Mouse (Mus musculus) heart, embryonic 12.5 days (tissue): Measurements from ENCODE around the gene Ghitm. TPM values are rescaled to one million over a fixed set of nuclear protein-coding genes. Genes with fewer than 3 reads are reported as not detected.

Experiments used
- ATAC-seq: fragments of 200-750 bp; cut with Nextera tagmentation; 2 replicates; pipeline ENCODE4 v1.8.0; 2017; ENCODE audit warnings: moderate TSS enrichment, moderate library complexity; ENCODE audit not compliant: insufficient number of reproducible peaks, low FRiP score
- H3K27ac ChIP-seq: fragments of 300-500 bp; sonication (generic); 2 replicates; pipeline ENCODE4 v1.5.1; 2016; ENCODE audit warnings: mild to moderate bottlenecking, moderate library complexity; ENCODE audit not compliant: poor library complexity, severe bottlenecking
- H3K27me3 ChIP-seq: fragments of 300-500 bp; sonication (generic); replicated peaks from 2 replicates; pipeline ENCODE4 v1.6.1; 2016; ENCODE audit warnings: mild to moderate bottlenecking, moderate library complexity
- H3K36me3 ChIP-seq: fragments of 300-500 bp; sonication (generic); 2 replicates; pipeline ENCODE4 v1.6.1; 2016; ENCODE audit warnings: mild to moderate bottlenecking, moderate library complexity
- H3K4me1 ChIP-seq: fragments of 300-500 bp; sonication (generic); replicated peaks from 2 replicates; pipeline ENCODE4 v1.6.1; 2016; ENCODE audit warnings: mild to moderate bottlenecking
- H3K4me2 ChIP-seq: fragments of 300-500 bp; sonication (generic); 2 replicates; pipeline ENCODE4 v1.6.1; 2016; ENCODE audit warnings: mild to moderate bottlenecking, moderate library complexity
- H3K4me3 ChIP-seq: fragments of 300-500 bp; sonication (generic); 2 replicates; pipeline ENCODE4 v1.5.1; 2016; ENCODE audit warnings: mild to moderate bottlenecking
- H3K9ac ChIP-seq: fragments of 300-500 bp; sonication (generic); 2 replicates; pipeline ENCODE4 v1.6.1; 2016; ENCODE audit warnings: mild to moderate bottlenecking, moderate library complexity
- H3K9me3 ChIP-seq: fragments of 300-500 bp; sonication (generic); replicated peaks from 2 replicates; pipeline ENCODE4 v1.6.1; 2016; ENCODE audit warnings: mild to moderate bottlenecking, moderate library complexity
- WGBS: fragments of 180-500 bp; shearing (Covaris S2); methylation state at CpG from one replicate; pipeline ENCODE4 v1.1.7; 2016; 5-methylcytosine and 5-hydroxymethylcytosine counted together
- polyA plus RNA-seq: library from polyadenylated mRNA; unstranded; fragments of >200 nt; fragmentation: Nextera tagmentation; extraction: Ambion mirVana; gene quantifications from 2 replicates; pipeline ENCODE4 v1.2.1, GENCODE M21; 2016

The Ghitm gene
- polyA plus RNA-seq, 1 experiment from 2014 or later, result 366 TPM

DNA sequence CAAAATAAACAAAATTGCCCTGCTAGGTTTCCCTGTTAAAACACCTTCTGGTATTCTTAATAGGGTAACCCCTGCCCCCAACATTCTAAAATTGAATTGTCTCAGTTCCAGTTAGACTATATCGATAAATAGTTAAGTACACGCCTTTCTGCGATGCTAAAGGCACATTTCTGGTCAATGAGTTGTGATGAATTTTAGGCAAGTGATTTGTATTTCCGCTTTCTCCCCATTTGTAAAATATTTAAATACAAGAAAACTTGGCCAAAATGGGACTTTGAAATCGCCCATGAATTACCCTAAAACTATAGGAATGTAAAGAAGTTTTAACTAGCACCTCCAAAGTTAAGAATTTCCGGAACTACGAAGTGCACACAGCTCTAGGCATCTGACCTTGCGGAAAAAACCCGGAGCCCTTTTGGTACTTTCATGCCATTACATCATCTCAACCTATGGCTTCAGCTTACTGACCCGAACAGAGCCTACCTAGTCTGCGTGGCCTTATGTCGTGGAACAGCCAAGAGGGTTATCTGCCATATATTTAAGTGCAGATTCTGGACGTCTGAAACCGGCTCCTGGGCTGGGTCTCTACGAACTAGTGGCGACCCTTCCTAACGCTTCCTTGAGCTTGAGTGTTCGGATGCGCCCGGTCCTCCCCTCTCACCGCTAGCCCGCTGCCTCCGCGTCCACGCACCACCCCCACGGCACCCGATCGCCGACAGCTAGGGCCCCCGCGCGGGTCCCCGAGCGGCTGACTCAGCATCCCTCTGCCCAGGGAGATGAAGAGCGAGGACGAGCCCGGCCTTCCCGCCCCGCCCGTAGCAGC, 557 bp downstream of the Ghitm start:
- peak; percentile 87 for ATAC-seq
- H3K27me3 ChIP-seq, result no peaks in the 10 kb centered on the region
- peak overlapping the region; percentile 95 for H3K27ac ChIP-seq
- H3K4me2 ChIP-seq, result peak overlapping the region; percentile 73
- WGBS, result 2% methylated on average over 40 of the region's 40 CpGs
- H3K9me3 ChIP-seq, result no peaks in the 10 kb centered on the region
- peak overlapping the region; percentile 100 for H3K4me3 ChIP-seq
- H3K4me1 ChIP-seq, result peaks cover 4% of the 10 kb centered on the region
- peak overlapping the region; percentile 97 for H3K9ac ChIP-seq
- H3K36me3 ChIP-seq, result peaks cover 31% of the 10 kb centered on the region

DNA sequence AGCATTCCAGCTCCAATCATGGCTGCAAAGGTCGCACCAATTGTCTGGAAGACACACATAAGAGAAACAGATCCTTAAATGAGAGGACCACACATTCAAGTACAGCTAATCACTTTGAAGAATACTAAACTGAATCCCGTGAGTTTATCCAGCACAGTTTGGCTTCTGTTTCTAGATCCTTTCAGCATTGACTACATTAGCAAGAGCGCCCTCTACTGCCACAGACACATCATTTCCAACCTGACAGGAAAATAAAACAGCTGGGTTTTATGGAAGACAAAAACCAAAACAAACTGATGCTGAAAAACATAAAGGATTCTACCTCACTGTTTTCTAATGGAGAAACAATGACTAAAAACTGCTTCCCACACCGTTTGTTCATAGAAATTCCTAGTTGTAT, 7.4 kb downstream of the Ghitm start:
- Histone ChIP-seq H3K27ac (no peak overlapping the region), H3K36me3 (peaks cover 76% of the 10 kb centered on the region), H3K9ac (no peak overlapping the region), H3K9me3 (no peaks in the 10 kb centered on the region), H3K4me3 (no peak overlapping the region), H3K27me3 (no peaks in the 10 kb centered on the region), H3K4me2 (no peak overlapping the region), H3K4me1 (no peaks in the 10 kb centered on the region)
- no peak for ATAC-seq
- WGBS, result 47% methylated on average over 4 of the region's 4 CpGs

DNA sequence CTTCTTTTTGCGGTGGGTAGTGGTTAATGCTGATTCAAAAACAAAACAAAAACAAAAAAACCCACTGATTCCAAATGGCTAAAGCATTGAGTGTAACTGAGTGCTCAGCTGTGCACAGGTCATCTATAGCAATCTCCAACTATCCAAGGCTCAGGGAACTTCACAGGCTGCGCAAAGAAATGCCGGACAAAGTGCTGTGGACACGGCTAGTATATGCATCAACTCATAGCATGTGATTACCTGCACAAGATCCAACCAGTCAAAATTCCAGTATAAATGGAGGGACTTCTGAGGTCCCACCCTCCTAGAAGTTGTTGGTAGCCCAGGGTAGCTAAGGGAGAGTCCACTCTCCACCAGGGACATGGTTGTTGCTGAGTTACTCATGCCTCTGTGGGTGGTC, 15.8 kb downstream of the Ghitm start:
- Histone ChIP-seq H3K36me3 (peaks cover 36% of the 10 kb centered on the region), H3K4me1 (0 out of 2 replicates have a peak, but pooled peaks cover 3% of the 10 kb centered on the region), H3K9ac (no peak overlapping the region), H3K9me3 (no peaks in the 10 kb centered on the region), H3K4me3 (no peak overlapping the region), H3K4me2 (no peak overlapping the region), H3K27ac (no peak overlapping the region), H3K27me3 (peaks cover 3% of the 10 kb centered on the region; the same call in 1 of the 2 replicates)
- WGBS, result 94% methylated on average over 4 of the region's 4 CpGs
- no peak for ATAC-seq

DNA sequence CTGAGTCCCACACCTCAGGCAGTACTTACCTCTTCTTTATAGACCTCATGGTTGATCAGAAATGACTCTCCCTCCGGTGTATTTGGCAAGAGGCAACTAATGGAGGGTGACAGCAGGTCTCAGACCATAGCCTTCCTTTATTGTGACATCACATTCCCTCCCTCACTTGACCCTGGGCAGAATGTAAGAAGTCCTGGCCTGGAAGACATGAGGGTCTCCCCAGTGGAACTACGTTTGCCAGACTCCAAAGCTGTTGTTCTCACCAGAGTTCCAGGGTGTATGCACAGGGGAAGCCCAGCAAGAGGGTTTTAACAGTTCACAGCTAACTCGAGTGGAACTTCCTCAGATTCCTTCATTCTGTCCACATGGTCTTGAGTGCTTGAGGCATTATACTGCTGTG, 21.1 kb downstream of the Ghitm start, which contains the start of gene 2610528A11Rik:
2610528A11Rik (minus strand) TSS at position 101 of the 400 bp plus-strand sequence.
- Histone ChIP-seq H3K9ac (no peak within 1 kb of the TSS), H3K27me3 (peaks cover 8% of the 10 kb centered on the region; the same call in 1 of the 2 replicates), H3K4me1 (peaks cover 15% of the 10 kb centered on the region), H3K36me3 (peaks cover 5% of the 10 kb centered on the region; the same call in 1 of the 2 replicates), H3K9me3 (no peaks in the 10 kb centered on the region), H3K27ac (no peak within 1 kb of the TSS), H3K4me2 (no peak within 1 kb of the TSS), H3K4me3 (no peak within 1 kb of the TSS)
- no peak for ATAC-seq
- 66% methylated on average over 3 of the region's 3 CpGs for WGBS

DNA sequence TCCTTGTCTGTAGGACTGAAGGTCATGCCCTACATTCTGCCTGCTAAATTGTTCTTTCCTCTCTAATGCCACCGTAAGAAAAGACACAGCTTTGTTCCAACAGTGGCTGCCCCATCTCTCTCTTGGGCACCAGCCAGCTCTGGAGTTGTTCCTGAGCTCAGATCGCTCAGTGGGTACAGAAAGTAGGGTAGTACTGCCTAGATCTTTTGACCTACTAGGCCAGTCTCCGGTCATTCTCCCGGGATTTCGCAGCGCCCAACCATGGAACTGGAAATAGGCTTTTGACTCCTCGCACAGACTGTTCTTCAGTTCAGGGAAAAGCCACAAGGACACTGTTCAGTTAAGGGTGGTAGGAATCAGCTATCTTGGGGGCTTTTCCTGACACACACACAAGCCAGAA, 22.1 kb downstream of the Ghitm start:
- no peaks in the 10 kb centered on the region for H3K9me3 ChIP-seq
- 80% methylated on average over 7 of the region's 7 CpGs for WGBS
- no peak overlapping the region for H3K4me2 ChIP-seq
- H3K27ac ChIP-seq, result no peak overlapping the region
- peaks cover 8% of the 10 kb centered on the region; the same call in 1 of the 2 replicates for H3K27me3 ChIP-seq
- H3K4me1 ChIP-seq, result peaks cover 15% of the 10 kb centered on the region
- no peak for ATAC-seq
- H3K36me3 ChIP-seq, result no peaks in the 10 kb centered on the region
- H3K4me3 ChIP-seq, result no peak overlapping the region
- no peak overlapping the region for H3K9ac ChIP-seq

DNA sequence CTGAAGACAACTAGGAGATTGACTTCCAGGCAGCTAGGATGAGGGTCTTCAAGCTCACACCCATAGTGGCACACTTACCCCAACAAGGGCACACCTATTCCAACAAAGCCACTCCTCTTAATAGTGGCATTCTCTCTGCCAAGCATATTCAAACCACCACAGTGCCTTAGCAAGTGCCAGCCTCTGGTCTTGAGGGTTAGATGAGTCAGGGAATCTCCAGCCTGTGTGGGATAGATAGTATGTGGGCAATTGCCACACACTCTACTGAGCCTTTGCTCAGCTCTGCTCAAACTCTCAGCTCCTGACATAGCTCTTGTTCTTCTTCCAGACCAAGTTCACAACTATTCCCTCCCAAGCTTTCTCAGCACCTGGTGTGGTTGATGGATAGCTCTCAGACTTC, 23.7 kb downstream of the Ghitm start:
- Histone ChIP-seq H3K4me2 (no peak overlapping the region), H3K9ac (no peak overlapping the region), H3K9me3 (no peaks in the 10 kb centered on the region), H3K36me3 (no peaks in the 10 kb centered on the region), H3K4me1 (peaks cover 15% of the 10 kb centered on the region), H3K4me3 (no peak overlapping the region), H3K27ac (no peak overlapping the region), H3K27me3 (peaks cover 8% of the 10 kb centered on the region; the same call in 1 of the 2 replicates)
- ATAC-seq, result no peak

DNA sequence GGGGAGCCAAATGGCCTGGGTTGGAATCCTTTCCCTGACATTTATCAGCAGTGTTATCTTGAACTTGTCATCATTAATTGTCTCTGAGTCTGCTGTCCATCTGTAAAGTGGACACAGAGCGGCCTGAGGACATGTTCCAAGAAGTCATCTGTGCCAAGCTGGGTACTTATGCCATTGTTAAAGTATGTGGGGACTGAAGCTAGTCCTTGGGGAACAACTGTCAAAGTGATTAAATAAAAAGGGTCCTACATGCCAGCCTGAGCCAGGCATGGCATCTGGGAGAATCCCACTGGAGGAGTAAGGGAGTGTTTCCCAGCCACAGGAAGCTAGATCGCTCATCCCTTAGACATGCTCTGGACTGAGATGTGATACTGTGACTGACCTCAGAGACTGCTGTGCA, 24.6 kb downstream of the Ghitm start:
- Histone ChIP-seq H3K27me3 (peaks cover 8% of the 10 kb centered on the region; the same call in 1 of the 2 replicates), H3K4me1 (peaks cover 24% of the 10 kb centered on the region), H3K27ac (no peak overlapping the region), H3K4me2 (no peak overlapping the region), H3K4me3 (no peak overlapping the region), H3K9me3 (no peaks in the 10 kb centered on the region), H3K36me3 (no peaks in the 10 kb centered on the region), H3K9ac (no peak overlapping the region)
- WGBS, result 36% methylated on average over 2 of the region's 2 CpGs
- no peak for ATAC-seq

DNA sequence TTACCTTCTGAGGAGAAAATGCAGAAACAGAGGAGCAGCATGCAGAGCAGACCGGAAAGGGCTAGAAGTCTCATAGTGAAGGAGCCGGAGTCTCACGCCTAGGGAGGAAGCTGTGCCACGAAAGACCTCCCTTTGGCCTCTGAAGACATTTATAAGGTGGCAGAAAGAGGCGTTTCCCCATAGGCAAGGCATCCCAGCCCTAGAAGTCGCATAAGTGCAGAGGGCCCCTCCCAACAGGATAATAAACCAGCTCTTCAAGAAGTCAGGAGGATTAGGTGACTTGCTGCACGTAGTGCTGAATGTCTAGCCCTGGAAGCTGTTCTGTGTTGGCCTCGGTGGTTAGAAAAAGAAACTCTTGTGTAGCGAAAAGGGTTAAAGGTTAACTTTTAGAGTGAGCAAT, 25.1 kb downstream of the Ghitm start:
- no peak overlapping the region for H3K9ac ChIP-seq
- peaks cover 8% of the 10 kb centered on the region; the same call in 1 of the 2 replicates for H3K27me3 ChIP-seq
- no peaks in the 10 kb centered on the region for H3K36me3 ChIP-seq
- ATAC-seq, result no peak
- WGBS, result 45% methylated on average over 9 of the region's 9 CpGs
- H3K9me3 ChIP-seq, result no peaks in the 10 kb centered on the region
- no peak overlapping the region for H3K4me2 ChIP-seq
- no peak overlapping the region for H3K4me3 ChIP-seq
- peaks cover 29% of the 10 kb centered on the region for H3K4me1 ChIP-seq
- no peak overlapping the region for H3K27ac ChIP-seq

DNA sequence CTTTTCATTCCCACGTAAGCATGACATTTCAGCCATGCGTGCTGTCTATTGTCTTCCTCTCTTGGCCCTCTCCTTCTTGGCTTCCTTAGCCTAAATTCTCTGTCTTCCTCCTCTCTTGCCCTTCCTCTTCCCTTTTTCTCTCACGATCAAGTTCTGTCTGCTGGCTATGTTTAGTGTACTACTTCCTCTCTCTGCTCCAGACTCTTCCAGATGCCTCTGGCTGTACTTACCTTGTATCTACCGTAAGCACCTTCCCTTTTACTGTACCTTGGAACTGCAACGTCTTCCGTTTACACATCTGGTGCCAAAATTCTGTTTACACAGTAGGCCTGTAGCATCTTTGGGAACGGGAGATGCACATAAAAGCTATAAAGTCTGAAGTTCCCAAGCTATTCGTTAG, 25.6 kb downstream of the Ghitm start:
- Histone ChIP-seq H3K4me3 (no peak overlapping the region), H3K4me2 (no peak overlapping the region), H3K36me3 (no peaks in the 10 kb centered on the region), H3K9ac (no peak overlapping the region), H3K9me3 (no peaks in the 10 kb centered on the region), H3K4me1 (peaks cover 34% of the 10 kb centered on the region), H3K27ac (no peak overlapping the region), H3K27me3 (peaks cover 7% of the 10 kb centered on the region; the same call in 1 of the 2 replicates)
- WGBS, result 70% methylated on average over 8 of the region's 8 CpGs
- no peak for ATAC-seq

DNA sequence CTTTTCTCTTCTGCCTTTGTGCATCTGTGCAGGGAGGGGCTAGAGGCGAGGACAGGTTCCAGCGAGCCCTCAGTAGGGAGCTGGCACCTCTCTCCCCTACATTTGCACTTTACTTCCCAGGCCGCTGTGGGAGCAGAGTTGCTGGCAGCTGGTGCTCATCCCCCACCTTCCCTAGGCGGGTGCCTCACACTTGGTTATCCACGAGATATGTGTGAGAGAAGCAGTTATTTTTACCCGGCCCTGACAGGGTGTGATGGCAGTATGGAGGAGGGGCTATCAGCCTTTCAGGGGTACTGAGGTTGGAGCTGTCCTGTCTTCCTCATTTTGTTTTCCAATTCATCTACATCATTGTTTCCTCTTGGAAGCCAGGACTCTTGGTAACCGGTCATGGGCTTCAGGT, 29.2 kb downstream of the Ghitm start:
- ATAC-seq, result peak; percentile 72
- H3K27ac ChIP-seq, result peak overlapping the region; percentile 58
- peaks cover 8% of the 10 kb centered on the region; the same call in 1 of the 2 replicates for H3K27me3 ChIP-seq
- H3K4me3 ChIP-seq, result no peak overlapping the region
- H3K4me1 ChIP-seq, result peaks cover 43% of the 10 kb centered on the region
- no peaks in the 10 kb centered on the region for H3K9me3 ChIP-seq
- WGBS, result 7% methylated on average over 7 of the region's 7 CpGs
- H3K36me3 ChIP-seq, result no peaks in the 10 kb centered on the region
- peak overlapping the region; percentile 26 for H3K4me2 ChIP-seq
- no peak overlapping the region for H3K9ac ChIP-seq

GRCm38 (mm10) chr14:37104747-37105146, 30.3 kb downstream of the Ghitm start:
- WGBS, result 45% methylated on average over 5 of the region's 5 CpGs
- no peak overlapping the region for H3K9ac ChIP-seq
- H3K27me3 ChIP-seq, result peaks cover 17% of the 10 kb centered on the region
- no peaks in the 10 kb centered on the region for H3K36me3 ChIP-seq
- H3K4me1 ChIP-seq, result peaks cover 32% of the 10 kb centered on the region
- no peak overlapping the region for H3K4me3 ChIP-seq
- H3K9me3 ChIP-seq, result no peaks in the 10 kb centered on the region
- no peak overlapping the region for H3K4me2 ChIP-seq
- peak overlapping the region; percentile 49; the same call in 1 of the 2 replicates for H3K27ac ChIP-seq
- peak; percentile 74 for ATAC-seq
